Mouse (Mus musculus) bone marrow, adult 2 months (tissue): Measurements from ENCODE around the gene Per1.

Experiments used
- CTCF ChIP-seq: fragments of 200-500 bp; IDR thresholded peaks from 2 replicates; pipeline ENCODE4 v1.5.1; 2011; ENCODE audit warnings: low read length, control low read depth; ENCODE audit not compliant: control insufficient read depth, insufficient read depth
- POLR2A ChIP-seq: fragments of 200-500 bp; IDR thresholded peaks from 2 replicates; pipeline ENCODE4 v1.6.1; 2011; ENCODE audit warnings: low read depth, mild to moderate bottlenecking, control low read depth, low read length, borderline replicate concordance; ENCODE audit not compliant: control insufficient read depth

DNA sequence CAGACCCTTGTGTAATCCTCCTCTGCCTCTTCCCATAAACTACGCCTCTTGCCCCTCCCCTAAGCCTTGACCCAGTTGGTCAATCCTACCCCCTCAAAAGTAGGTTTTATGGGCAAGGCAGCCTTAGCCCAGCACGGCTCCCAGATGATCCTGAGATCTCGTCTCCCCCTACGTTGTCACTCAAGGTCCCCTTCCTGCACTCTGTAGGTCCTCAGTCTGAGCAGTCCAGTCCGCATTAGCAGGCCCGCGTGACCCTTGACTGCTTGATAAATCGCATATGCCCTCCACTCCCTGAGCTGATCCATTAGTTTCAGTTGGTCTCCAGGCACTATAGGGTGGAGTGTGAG, 39.6 kb downstream of the Per1 start:
- TF ChIP-seq POLR2A (no peak), CTCF (no peak)
